Mouse (Mus musculus) bone marrow macrophage, adult 2 months (primary cell): ENCODE data around the gene Ccdc57. TPM values are rescaled to one million over a fixed set of nuclear protein-coding genes. Genes with fewer than 3 reads are reported as not detected.
A peak's percentile ranks its signal among the peaks of the same experiment; 100 is the strongest.

Experiments used
- H3K27ac ChIP-seq: 2 replicates; pipeline ENCODE4 v1.5.1; 2012; ENCODE audit warnings: low read depth, low read length; ENCODE audit not compliant: insufficient read depth
- H3K4me1 ChIP-seq: 2 replicates; pipeline ENCODE4 v1.6.1; 2012; ENCODE audit warnings: low read length; ENCODE audit not compliant: control insufficient read depth, insufficient read depth
- H3K4me3 ChIP-seq: 2 replicates; pipeline ENCODE4 v1.5.1; 2012; ENCODE audit warnings: mild to moderate bottlenecking, low read length, moderate library complexity; ENCODE audit not compliant: insufficient read depth
- CTCF ChIP-seq: IDR thresholded peaks from 2 replicates; pipeline ENCODE4 v1.5.1; 2012; ENCODE audit warnings: low read depth, mild to moderate bottlenecking, low read length, moderate library complexity
- POLR2A ChIP-seq: IDR thresholded peaks from 2 replicates; pipeline ENCODE4 v1.6.1; 2012; ENCODE audit warnings: mild to moderate bottlenecking, low read depth, low read length, borderline replicate concordance
- polyA plus RNA-seq: library from polyadenylated mRNA; stranded (reverse); fragments of >200 nt; gene quantifications from 2 replicates; pipeline ENCODE4 v1.2.4, GENCODE M21; 2012; ENCODE audit not compliant: missing spikeins, insufficient read depth, insufficient read length

Gene Ccdc57
- polyA plus RNA-seq, 1 experiment, result 4.1 TPM

DNA sequence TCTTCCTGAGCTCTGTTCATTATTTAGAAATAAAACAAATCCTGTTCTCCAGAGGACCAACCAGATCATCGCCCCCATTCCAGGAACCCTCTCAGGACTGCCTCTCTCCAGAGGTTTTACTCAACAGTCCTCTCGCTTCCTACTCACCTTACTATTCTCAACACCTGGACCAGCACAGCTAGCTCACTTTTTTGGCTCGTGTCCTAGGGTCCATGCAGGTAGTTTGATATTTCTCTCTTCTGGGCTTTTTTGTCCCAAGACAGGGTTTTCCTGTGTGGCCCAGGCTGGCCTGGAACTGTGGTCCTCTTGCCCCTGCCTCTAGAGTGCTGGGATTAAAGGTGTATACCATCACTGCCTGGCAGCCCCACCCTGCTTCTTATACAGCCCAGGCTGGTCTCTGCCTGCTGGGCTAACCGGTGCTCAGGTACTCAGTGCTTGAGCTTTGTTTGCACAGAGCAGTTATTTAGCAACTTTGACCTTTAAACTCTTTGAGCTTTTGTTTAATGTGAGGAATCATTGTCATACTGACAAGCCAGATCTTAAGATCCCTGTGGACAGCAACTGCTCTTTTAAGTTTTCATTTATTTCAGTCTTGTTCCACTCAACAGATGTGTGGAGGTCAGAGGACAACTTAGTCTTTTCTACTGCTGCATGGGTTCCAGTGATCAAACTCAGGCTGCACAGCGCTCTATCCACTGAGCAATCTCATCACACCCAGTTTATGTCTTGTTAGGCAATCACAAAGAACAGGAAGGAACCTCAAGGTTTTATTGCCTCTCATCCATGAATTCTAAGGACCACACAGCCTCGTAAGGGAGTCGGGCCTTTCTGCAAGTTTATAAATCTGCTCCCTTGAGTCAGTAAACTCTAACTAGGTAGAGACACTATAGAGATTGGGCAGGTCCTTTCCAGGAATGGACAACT, 127.0 kb downstream of the Ccdc57 start:
- peaks cover 4% of the 10 kb centered on the region for H3K4me1 ChIP-seq
- H3K4me3 ChIP-seq, result no peak overlapping the region
- no peak overlapping the region for H3K27ac ChIP-seq
- TF ChIP-seq CTCF (no peak), POLR2A (no peak)

- H3K27ac ChIP-seq, result no peak overlapping the region
- no peak for TF ChIP-seq CTCF
- peaks cover 11% of the 10 kb centered on the region for H3K4me1 ChIP-seq
- H3K4me3 ChIP-seq, result no peak overlapping the region
These were observed 127.9 kb downstream of the Ccdc57 start for GRCm38 (mm10) chr11:120804769-120805168.

DNA sequence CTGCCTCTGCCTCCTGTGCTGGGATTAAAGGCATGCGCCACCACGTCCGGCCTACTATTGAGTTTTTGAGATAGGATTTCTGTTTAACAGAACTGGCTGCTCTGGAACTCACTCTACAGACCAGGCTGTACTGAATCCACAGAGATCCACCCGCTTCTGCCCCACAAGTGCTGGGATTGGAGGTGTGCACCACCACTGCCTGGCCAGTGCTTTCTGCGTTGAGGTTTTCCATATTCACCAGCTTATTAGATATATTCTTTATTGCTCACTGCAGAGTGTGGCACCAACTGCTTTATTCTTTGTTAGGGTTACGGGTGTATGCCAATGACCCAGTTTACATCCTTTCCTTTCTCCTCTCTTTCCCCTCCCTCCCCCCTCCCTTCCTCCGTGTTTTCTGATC, 128.4 kb downstream of the Ccdc57 start:
- H3K4me1 ChIP-seq, result peaks cover 14% of the 10 kb centered on the region
- H3K27ac ChIP-seq, result no peak overlapping the region
- no peak overlapping the region for H3K4me3 ChIP-seq
- no peak for TF ChIP-seq CTCF
- TF ChIP-seq POLR2A, result no peak

DNA sequence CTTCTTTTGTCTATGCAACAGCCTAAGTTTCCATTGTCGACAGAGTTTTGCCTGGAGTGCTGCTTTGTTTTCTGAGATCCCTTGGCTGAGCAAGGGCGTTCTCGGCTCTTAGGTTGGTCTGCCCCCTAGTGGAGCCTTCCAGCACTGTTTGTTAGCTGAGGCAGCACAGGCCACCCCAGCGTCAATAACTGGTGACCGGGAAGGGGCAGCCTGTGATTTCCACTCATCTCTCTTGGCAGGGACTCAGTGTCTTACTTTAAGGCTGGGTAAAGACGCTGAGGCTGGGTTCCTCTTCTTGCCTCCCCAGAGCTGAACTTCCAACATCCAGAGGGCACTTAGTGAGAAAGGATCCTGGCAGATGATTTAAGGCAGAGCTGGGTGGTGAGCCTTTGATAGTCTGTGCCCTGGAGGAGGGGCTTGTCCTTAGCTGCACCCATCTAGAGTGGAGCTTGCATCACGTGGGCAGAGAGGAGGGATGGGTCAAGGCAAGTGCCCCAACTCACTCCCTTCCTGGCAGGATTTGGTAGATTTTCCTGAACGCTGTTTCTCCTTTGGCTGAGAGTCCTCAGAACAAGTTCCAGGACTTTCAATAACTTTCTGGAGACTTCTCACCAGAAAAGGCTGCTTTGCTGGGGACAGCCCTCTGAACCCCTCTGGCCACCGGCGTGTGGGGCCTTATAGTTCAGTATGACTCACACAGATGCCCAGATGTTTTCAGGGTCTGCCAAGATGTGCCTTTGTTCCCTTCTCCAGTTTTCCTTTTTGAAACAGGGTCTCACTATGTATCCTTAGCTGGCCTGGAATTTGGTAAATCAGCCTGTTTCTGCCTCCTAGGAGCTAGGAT, 132.4 kb downstream of the Ccdc57 start:
- Histone ChIP-seq H3K4me3 (0 out of 2 replicates have a peak overlapping the region, but pooled peaks have one; percentile 12), H3K27ac (peak overlapping the region; percentile 64), H3K4me1 (peaks cover 17% of the 10 kb centered on the region)
- TF ChIP-seq POLR2A, result no peak
- peak; percentile 75 for TF ChIP-seq CTCF

GRCm38 (mm10) chr11:120799316-120799890, 133.3 kb downstream of the Ccdc57 start:
- TF ChIP-seq POLR2A (no peak), CTCF (no peak)
- Histone ChIP-seq H3K4me3 (no peak overlapping the region), H3K4me1 (peaks cover 22% of the 10 kb centered on the region), H3K27ac (no peak overlapping the region)

GRCm38 (mm10) chr11:120798244-120798643, 134.4 kb downstream of the Ccdc57 start:
- H3K4me1 ChIP-seq, result peaks cover 22% of the 10 kb centered on the region
- TF ChIP-seq POLR2A (no peak), CTCF (no peak)
- no peak overlapping the region for H3K4me3 ChIP-seq
- H3K27ac ChIP-seq, result no peak overlapping the region

DNA sequence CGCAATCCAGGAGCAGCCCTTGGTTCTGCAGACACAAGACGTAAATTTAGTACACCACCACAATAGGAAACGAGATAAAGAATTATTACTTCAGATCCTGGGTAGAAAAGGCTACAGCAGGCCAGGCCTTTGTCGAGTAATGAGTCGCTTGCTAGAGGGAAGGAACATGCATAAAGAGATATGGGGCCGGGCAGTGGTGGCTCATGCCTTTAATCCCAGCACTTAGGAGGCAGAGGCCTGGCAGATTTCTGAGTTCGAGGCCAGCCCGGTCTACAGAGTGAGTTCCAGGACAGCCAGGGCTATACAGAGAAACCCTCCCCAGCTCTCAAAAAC, 136.1 kb downstream of the Ccdc57 start:
- peak overlapping the region; percentile 23 for H3K27ac ChIP-seq
- H3K4me1 ChIP-seq, result peaks cover 22% of the 10 kb centered on the region
- H3K4me3 ChIP-seq, result 0 out of 2 replicates have a peak overlapping the region, but pooled peaks have one; percentile 7
- TF ChIP-seq CTCF, result no peak
- TF ChIP-seq POLR2A, result no peak

GRCm38 (mm10) chr11:120795756-120796613, 136.7 kb downstream of the Ccdc57 start, which contains the start of gene Dus1l:
Gene Dus1l (minus strand): TSS chr11:120796403.
- Histone ChIP-seq H3K4me3 (peak within 1 kb of the TSS; percentile 79), H3K4me1 (peaks cover 21% of the 10 kb centered on the region), H3K27ac (peak within 1 kb of the TSS; percentile 23)
- TF ChIP-seq POLR2A, result no peak
- TF ChIP-seq CTCF, result no peak

GRCm38 (mm10) chr11:120792652-120793051, 140.0 kb downstream of the Ccdc57 start:
- H3K4me3 ChIP-seq, result no peak overlapping the region
- H3K4me1 ChIP-seq, result peaks cover 8% of the 10 kb centered on the region
- TF ChIP-seq POLR2A (no peak), CTCF (no peak)
- no peak overlapping the region for H3K27ac ChIP-seq
